Mouse (Mus musculus) cerebellum, adult 11 months (tissue): ENCODE data around the gene Gm20696.

Experiments
- DNase-seq: peaks from one replicate; pipeline ENCODE4 v3.0.0; 2022

Gm20696 gene

DNA sequence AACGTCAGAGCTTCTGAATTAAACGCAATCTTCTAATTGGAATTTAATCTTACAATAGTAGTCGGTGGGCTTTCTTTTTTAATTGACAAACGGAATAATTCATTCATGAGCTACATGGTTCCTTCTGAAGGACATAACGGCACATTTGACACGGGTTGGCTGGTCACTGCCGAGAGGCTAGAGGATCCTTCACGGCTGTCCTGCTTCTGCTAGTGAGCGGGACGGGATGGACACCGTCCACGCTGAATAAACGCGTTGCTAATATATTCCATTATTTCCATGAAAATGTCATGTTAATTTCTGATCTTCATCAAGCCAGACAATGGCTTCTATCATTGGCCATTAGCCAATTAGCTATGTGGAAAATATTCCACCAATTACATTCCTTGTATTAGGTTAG, 236.0 kb downstream of the Gm20696 start:
- DNase-seq, result no peak

GRCm38 (mm10) chr6:99429378-99430131, 237.0 kb downstream of the Gm20696 start:
- no peak for DNase-seq

DNA sequence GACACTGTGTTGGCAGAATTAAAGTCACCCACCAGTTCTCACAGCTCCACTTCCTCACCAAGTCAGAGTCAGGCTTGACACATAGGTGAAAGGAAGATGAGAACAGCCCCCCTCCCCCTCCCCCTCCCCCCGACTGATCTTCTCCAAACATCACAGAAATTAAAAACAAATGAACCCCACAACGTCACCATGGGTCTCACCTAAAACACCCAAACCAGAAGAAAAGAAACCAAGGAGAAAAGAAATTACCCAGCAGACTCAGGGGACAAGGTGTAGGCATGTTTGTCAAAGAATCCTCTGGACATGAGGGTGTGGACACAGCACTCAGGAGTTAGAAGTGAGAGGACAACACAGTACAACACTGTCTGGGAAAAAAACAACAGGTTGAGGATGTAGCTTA, 237.6 kb downstream of the Gm20696 start:
- no peak for DNase-seq

DNA sequence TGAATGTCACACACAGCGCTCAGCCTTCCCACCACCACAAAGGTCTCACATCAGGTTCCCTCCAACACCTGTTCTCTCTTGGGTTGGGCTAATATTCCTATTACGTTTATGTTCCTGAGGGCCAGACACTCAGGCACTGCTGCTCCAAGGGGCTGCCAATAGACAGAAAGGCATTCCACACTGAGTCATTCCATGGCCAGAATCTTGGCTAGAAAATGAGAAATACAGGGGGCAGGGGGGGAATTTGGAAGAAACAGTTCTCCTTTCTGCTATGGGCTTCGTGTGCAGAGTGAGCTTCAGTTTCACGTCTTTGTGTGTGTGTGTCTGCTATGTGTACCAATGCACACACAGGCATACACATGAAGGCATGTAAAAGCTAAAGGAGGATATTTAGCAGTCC, 239.3 kb downstream of the Gm20696 start:
- no peak for DNase-seq

DNA sequence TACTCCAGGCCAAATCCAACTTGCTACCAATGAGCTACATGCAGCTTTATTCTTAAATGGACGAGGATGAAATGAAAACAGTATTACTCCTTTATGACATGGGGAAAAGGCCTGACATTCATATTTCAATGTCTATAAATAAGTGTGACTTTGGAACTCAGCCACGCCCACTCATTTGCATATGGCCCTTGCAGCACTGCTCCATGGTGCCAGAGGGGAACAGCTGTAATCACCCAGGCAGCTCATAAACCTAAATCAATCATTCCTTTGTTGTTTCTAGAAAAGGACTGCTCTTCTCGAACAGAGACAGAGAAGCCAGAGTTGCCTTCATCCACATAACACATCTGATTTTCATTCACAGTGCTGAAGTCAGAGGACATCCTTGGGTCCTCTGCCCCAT, 241.6 kb downstream of the Gm20696 start:
- no peak for DNase-seq

GRCm38 (mm10) chr6:99420666-99421065, 245.9 kb downstream of the Gm20696 start:
- no peak for DNase-seq

GRCm38 (mm10) chr6:99412598-99412997, 254.0 kb downstream of the Gm20696 start:
- no peak for DNase-seq

GRCm38 (mm10) chr6:99409602-99410001, 257.0 kb downstream of the Gm20696 start:
- no peak for DNase-seq

GRCm38 (mm10) chr6:99408880-99409279, 257.7 kb downstream of the Gm20696 start:
- DNase-seq, result no peak

GRCm38 (mm10) chr6:99403755-99404390, 262.7 kb downstream of the Gm20696 start:
- no peak for DNase-seq

DNA sequence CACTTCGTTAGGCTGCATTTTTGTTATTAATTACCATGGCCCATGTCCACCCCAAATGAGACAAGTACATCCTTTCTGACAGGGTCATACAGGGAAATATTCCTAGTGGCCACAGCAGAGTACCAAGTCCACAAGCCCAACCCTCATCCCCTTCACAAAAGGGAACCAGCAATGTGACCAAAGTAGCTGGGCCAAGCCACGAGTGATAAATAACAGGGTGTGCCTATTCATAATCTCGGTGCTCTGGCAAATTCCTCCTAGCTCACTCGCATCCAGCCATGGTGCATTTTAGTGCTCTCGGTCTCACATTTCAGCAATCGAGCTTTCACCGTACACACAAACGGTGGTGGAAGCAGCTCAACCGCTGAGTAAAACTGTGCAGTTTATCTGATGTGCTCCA, 263.7 kb downstream of the Gm20696 start:
- DNase-seq, result no peak

DNA sequence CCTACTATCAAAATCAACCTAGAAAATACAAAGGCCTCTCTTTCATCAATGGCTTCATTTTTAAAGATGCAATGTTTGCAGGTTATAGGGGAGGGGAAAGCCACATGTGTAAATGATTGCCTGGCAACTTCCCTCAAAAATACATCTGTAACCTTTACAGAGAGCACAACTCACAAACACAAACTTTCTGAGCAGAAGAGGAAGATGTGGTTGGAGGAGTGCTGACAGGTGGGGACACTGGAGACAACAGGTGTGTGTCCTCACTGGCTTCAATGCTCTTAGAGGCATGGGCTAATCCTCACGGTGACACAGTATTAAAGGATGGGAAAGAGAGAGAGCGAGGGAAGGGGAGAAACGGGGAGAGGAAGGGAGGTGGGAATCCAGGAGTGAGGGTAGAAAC, 264.2 kb downstream of the Gm20696 start:
- DNase-seq, result no peak

DNA sequence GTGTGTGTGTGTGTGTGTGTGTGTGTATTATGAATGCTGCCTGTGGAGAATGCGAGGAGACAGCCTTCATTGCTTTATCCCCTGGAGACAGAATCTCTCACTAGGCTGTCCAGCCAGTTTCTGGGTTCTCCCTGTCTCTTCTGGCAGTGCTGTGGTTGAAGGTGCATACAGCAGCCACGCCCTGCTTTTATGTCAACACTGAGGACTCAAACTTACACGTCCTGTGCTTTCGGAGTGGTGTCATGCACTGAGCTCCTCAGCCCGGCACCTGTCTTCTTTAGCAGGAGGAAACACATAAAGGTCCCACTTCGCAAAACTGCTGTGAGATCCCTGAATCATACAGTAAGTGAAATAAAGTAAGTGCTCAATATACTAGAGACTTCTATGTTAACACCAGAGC, 264.8 kb downstream of the Gm20696 start:
- DNase-seq, result no peak

GRCm38 (mm10) chr6:99401211-99401610, 265.4 kb downstream of the Gm20696 start:
- DNase-seq, result no peak

GRCm38 (mm10) chr6:99395745-99396144, 270.9 kb downstream of the Gm20696 start:
- DNase-seq, result no peak

DNA sequence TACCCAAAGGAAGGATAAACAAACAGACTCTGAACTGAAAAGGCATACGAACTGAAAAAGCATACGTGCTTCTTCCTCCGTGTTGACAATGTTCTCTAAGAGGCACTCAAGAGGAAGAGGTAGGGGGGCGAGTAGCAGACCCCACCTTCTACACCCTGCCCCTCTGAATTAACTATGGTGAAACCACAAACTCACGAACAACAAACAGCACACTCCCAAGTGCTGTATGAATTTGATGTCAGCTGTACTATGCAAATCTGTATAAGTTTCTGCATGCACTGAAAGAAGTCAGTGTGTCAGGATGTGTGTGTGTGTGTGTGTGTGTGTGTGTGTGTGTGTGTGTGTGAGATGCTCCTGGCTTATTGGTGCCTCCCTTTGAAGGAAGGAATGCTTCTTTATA, 271.8 kb downstream of the Gm20696 start:
- no peak for DNase-seq

GRCm38 (mm10) chr6:99392484-99392883, 274.1 kb downstream of the Gm20696 start:
- no peak for DNase-seq

DNA sequence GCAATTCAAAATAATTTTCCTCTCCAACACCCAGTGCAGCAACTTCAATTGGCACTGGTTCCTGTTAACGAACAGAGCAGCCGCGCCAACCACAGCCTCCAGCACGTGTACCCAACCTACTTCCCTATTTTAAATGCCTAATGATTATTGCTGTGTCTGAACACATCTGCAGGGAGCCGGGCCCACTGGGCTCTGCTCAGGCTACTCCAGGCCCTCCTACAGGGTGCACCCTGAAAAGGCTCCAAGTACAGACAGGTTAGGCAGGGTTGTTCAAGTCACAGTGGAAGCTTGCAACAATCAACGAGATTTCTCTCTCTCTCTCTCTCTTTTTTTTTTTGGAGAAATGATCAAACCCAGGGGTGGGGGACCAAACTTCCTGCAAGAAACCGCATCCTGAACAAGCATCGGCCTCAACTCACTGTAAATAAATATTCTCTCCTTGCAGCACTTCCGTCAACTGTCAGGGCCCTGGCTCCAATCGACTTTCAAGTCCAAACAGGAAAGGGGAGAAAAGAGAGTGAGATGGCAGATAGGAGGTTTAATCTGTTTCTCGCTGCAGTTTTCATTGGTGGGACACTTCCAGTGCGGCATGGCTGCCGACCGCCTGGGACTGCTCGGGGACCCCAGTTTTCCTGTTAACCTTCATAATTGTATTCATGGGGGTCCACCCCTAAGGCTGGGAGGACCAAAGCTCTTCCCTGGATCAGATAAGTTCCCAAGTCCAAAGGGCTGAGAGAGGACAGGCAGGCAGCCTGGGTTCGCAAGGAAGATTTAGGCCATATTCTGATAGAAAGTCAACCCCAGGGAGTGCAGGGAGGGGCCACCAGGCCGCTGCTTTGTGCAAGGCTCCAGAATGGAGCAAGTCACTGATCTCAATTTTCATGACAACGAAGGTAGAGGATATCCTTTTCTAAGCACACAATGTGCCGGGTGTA, 277.6 kb downstream of the Gm20696 start:
- DNase-seq, result no peak

DNA sequence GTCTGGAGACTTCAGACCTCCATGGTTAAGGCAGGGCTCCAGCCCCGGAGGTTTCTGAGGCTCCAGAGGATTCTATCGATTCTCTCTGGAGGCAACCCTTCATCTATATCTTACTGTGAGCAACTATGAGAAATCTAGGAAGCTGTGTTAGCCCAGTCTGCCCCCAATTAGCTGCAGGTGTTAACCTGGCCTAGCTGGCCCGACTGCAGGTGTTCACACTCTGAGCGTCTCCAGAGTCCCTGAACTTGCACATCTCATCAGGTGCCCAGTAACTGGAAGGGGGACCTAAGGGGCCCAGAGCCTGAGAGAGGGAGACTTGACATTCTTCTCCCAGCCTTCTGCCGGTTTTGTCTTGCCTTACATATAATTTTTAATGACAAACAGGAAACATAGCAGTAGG, 278.6 kb downstream of the Gm20696 start:
- DNase-seq, result no peak

GRCm38 (mm10) chr6:99385059-99385604, 281.5 kb downstream of the Gm20696 start:
- peak; percentile 8 for DNase-seq

- no peak for DNase-seq
These were observed 282.6 kb downstream of the Gm20696 start for GRCm38 (mm10) chr6:99383846-99384472.

DNA sequence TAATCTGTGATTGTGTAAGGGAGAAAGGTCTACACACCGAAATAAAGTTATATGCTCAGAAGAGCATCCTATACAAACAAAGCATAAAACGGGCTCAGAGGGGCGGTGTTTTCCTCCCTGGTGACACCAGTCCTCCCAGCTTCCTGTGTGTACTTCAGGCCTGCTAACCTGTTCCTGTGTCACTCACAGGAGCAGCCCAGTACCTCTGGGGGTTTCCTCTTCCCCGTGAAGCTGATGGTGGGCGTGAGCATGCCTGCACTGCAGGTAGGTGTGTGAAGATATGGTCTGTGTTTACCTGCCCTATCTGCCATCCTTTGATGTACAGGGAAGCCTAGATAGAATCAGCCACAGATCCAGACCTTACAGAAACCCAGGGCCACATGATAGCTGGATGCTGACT, 286.5 kb downstream of the Gm20696 start:
- DNase-seq, result no peak
